Mouse (Mus musculus) inflammation-experienced regulatory T-cells, adult 6 months (primary cell): ENCODE data around the gene Sema4d. TPM values are rescaled to one million over a fixed set of nuclear protein-coding genes. Genes with fewer than 3 reads are reported as not detected.
"Not testable (repeated sequence)": the region's sequence is repeated elsewhere in the genome, so short reads cannot be mapped to it uniquely, and the experiment has no call there.

Experiments
- ATAC-seq: one replicate; pipeline ENCODE4 v1.8.0; 2017
- polyA plus RNA-seq, 3 experiments: library from polyadenylated mRNA; unstranded; fragments of 100-300 nt; shearing (Covaris generic); gene quantifications; one replicate each; pipeline ENCODE4 v1.2.1; 2017

The Sema4d gene
- 100 to 1,000 TPM; 111 to 154 (median 126) TPM for polyA plus RNA-seq

DNA sequence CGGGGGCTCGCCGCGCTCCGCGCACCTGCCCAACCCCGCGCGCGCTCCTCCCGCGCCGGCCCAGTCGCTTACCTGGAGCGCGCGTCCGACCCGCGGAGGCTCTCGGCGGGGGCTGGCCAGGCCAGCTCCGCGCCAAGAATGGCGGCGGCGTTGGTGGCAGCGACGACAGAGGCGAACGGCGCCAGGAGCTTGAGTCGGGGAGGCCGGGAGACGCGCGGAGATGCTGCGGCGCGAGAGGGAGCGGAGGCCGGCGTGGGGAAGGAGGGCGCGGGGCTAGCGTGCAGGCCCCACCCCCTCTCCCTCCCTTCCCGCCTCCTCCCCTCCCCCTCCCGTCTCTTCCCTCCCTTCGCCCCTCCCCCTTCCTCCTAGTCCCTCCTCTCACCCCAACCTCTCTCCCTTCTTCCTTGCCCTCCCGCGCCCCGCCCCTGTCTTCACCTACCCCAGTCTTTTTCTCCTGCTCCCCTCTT, at the start of gene Sema4d:
Gene Sema4d (minus strand): TSS at position 323 of the 467 bp plus-strand sequence.
- ATAC-seq, result peak; percentile 17

DNA sequence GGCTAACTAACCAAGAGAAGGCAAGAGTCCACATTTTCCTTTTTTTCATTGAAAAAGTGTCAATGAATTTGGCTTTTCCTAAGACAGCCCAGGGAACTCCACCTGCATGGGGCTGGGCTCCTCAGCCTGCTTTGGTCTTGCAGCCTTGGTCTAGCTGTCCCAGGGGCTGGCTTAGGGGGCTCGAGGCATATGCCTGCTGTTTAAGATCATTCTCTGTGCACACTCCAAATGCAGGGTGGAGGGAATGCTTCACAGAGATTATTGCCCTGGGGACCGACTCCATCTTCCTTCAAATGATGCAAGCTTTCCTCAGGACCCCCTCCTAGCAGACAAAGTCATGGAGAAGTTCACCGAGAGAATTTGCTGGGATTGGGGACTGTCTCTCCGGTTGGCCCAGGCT, 49.8 kb upstream of the Sema4d start:
- ATAC-seq, result no peak

DNA sequence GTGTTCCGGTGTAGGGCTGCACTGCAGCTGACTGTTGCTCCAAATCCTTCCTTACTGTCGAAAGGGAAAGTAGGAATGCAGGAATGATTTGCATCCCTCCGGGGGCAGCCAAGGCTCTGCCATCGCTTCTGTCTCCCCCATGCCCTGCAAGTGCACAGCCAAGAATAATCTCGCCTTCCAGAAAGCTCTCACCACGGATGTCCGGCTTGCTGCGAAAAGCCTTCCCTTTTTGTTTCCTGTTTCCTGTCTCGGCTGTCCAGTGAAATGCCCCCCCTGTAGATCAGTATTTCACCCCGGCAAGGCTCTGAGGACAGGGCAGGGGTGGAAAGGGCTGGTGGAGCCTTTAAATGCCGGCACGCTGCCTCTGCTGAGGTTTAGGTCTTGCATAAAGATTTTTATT, 49.2 kb upstream of the Sema4d start:
- ATAC-seq, result no peak

DNA sequence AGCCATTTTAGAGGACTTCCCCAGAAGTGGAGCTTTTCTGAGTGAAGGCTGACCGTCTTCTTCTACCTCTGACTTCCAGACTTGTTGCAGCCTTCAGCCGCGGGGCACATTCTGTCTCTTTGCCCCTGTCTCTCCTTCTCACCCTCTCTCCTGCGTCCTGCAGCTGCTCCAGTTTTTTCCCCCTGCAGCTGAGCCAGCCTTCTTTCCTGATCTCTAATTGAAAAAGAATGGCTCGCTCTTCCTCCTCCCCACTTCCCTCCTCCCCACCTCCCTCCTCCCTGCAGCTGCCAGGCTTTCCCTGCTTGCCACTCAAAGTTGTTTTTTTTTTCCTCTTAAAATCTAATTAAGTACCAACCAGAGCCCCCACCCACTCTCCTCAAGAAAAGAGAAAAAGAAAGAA, 48.6 kb upstream of the Sema4d start:
- no peak for ATAC-seq

DNA sequence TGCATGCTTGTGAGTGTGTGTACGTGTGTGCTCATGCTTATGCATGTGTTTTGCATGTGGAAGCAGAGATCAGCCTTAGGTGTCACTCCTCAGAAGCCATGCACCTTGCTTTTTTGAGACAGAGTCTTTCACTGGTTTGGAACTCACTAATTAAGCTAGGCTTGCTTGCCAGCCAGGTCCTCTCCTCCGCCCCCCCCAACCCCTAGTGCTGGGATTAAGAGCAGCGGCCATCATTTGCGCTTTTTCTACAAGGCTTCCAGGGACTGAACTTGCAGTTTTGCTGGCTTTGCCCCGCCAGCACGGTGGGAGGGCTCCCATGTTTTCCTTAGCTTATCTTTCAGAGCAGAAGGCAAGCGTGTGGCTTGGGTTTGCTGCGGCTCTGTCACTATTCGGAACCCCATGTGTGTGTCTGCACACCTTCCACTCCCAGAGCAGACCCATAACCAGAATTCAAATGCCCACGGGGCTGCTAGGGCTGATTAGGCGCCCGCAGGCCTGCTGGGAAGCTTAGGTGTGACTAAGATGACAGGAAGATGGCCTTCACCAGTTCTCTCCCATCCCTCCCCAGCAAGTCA, 48.1 kb upstream of the Sema4d start:
- ATAC-seq, result no peak

DNA sequence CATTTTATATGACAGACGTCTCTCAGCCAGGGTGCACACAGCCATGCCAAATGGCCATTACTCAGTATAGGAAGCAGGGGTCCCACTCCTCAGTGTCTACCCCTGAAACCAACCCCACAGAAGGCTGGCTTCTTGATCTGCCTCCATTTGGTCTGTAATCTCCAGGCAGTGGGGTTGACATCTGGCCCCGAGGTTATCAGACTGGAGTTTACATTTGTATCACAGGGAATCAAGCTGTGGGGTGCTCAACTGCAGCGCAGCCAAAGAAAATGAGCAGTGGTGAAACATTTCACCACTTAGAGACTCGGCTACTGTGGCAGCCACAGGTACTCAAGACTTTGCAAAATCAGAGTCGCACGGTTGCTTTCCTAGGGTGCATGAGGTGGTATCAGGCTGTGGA, 47.2 kb upstream of the Sema4d start:
- no peak for ATAC-seq

DNA sequence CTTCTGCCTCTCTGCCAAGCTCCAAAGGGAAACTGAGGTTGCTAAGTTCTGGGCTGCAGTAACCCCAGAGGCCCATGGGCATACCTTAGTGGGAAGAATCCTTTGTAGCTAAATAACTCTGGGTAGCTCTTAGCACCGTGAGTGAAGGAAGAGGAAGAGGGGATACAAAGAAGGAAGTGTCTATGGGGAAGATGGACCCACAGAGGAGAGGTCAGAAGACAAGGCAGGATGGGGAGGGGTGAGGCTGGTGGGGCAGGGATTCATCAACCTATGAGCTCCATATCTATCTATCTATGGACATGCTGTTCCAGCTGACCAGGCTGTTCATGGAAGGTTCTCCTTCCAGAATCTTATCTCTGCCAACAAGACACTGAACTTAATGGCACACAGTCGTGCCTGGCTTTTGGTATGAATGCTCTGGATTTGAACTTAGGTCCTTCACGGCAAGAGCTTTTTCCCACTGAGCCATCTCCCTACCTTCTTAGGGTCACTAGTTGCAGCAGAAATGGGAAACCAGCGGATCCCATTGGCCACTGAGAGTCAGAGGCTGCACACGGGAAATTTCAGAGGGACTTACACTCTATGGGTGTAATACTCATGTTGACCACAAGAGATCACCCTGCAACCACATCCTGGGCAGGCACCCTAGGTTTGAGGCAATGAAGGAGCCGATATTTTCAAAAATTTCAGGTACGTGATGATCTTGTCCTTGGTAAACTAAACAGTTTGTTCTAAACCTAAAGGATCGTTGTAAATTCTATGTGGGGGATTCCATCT, 45.9 kb upstream of the Sema4d start:
- ATAC-seq, result peak; percentile 90

DNA sequence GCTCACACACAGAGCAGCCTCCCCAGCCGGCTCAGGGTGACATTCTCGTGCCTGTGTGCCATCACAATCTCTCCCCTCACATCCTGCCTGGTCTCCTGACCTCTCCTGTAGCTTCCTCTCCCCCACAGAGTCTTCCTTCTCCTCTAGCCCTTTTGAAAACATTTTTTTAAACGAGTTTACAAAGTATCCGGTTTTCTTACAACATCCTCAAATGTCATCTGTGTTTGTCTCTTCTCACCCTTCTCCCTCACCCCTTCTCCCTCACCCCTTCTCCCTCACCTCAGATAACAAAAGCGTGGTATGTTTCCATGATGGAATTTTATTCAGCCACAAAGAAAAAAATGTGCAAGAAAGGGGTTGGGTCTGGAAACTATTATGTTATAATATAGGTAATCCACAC, 43.9 kb upstream of the Sema4d start:
- no peak for ATAC-seq

DNA sequence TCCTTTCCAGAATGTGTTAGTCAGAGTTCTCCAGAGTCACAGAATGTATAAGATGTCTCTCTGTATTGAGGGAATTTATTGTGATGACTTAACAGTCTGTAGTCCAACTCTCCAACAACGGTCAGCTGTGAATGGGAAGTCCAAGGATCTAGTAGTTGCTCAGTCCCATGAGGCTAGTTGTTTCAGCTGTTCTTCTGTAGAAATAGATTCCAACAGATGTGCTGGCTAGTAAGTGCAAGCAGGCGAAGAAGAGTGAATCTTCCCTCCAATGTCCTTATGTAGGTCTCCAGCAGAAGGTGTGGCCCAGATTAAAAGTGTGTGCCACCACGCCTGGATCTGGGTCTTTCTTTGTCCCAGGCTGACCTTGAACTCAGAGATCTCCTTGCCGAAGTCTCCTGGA, 41.7 kb upstream of the Sema4d start:
- not testable (repeated sequence) for ATAC-seq

DNA sequence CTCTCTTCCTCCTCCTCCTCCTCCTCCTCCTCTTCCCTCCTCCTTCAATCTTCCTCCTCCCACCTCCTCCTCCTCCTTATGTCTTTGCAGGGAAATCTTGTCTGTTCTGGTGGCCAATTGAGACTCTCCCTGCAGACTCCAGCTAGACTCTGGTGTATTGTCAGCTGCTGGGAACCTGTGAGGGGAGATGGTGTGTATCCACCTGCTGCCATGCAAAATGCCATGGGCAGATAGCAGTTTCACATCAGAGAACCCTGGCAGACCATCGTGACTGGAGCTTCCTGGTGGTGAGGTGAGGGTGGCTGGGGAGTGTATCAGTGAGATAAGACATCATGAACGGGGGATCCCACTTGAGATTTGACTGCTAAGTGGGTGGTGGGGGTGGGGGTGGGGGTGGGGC, 41.0 kb upstream of the Sema4d start:
- ATAC-seq, result no peak

DNA sequence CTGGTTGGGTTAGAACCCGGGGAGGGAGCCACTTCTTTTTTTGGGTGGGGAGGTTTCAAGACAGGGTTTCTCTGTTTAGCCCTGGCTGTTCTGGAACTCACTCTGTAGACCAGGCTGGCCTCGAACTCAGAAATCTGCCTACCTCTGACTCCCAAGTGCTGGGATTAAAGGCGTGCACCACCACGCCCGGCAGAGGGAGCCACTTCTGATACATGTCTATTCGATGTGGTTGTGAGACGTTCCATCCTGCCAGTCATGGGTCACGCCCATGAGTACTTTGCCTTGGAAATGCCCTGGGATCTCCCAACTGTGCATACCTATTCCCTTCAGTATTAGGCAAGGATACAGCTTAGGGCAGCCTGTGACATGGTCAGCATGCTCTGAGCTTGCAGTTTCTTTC, 40.5 kb upstream of the Sema4d start:
- ATAC-seq, result not testable (repeated sequence)

DNA sequence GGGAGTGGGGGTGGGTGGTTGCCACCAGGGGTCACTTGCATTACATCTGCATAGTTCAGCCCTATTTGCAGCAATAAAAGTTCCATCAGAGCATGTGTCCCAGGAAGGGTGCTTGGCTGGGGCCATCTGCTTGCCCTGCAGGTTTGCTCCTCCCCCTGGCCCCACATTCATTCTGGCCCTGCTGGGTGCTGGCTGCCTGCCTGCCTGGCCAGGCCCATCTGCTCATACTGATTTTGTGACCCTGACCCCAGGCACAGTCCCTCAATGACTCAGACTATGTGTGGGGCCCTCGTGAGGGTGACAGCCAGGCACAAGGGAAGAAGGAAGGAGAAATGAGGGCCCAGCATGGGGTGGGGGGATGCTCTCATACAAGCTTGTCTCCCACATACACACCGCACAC, 40.1 kb upstream of the Sema4d start:
- no peak for ATAC-seq

DNA sequence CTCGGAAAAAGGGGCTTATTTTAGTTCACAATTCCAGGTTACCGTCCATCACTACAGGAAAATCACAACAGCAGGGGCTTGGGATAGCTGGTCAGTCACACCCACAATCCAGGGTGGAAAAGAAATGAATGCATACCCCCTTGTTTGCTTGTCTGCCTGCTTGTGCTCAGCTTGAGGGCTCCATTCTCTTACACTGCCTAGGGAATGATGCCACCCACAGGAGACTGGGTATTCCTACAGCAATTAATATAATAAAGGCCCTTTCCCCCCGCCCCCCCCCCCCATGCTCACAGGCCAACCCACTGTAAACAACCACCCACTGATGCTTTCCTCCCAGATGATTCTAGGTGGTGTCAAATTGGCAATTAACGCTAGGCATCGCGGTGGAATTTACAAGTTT, 38.9 kb upstream of the Sema4d start:
- ATAC-seq, result no peak

DNA sequence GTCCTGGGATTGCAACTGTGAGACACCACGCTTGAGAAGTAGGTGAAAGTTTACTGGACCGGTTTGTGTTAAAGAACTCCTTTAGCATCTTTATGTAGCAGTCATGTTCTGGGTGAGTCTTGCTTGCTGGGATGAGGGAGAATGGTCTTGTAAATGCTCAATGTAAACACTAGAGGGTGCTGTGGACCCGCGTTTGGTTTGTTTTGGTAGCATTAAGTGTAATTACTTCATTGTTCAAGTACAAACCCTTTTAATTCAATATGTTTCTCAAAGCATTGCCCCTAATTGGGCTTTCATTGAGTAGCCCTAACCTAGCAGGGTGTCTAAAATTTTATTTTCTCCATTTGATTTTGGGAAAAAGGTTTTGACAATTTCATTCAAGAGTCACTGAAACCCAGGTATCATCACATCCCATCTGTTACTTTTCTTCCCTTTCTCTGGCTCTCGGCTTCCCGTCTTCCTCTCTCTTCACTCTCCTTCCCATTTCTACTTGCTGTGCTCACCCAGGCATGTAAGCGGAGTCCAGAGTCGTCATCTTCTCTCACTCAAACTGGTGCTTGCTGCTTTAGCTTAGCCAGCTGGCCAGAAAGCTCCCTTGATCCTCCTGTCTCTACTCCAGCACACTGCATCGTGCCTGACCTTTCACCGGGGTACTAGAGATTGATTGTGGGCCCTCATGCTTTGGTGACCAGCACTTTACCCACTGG, 37.4 kb upstream of the Sema4d start:
- peak; percentile 54 for ATAC-seq

DNA sequence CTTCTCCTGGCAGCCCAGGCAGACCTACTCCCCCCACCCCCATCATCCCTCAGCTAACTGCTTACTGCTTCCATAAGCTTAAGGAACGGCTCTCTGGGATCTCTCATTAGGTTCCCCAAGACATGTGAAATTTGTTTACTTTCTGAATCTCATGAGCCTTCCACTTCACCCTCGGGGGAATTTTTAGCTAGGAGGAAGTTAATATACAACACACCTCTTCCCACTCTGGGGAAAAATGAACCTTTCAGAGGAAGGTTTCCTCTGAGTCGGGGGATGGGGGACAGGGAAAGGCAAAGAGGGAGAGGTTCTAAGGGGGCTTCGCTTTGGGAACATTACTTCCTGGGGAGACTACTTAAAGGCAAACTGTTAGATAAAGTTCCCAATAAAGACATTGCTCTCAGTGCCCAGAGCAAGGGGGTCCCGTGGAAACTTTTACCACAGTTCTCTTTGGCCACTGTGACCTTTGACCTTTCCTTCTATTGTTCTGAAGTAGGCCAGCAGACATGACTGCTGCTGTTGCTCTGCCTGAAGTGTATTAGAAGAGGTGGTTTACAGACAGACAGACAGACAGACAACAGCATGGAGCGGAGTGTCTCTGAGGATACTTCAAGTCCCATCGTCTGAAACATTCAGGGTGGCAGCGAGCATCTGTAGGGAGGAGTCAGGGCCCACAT, 30.4 kb upstream of the Sema4d start:
- no peak for ATAC-seq

DNA sequence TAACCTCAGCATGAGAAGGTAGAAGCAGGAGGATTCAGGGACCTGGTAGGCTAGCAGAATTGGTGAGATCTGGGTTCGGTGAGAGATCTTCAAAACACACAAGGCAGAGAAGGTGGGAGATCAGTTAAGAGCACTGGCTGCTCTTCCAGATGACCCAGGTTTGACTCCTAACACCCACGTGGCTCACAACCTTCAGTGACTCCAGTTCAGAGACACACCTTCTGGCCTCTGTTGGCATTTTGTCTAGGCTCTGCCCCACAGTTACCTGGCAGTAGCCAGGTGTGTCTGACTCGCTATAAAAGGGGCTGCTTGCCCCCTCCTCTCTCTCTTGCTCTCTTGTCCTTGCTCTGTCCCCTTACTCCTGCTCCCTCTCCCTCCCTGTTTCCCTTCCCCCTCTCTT, 28.4 kb upstream of the Sema4d start:
- no peak for ATAC-seq

DNA sequence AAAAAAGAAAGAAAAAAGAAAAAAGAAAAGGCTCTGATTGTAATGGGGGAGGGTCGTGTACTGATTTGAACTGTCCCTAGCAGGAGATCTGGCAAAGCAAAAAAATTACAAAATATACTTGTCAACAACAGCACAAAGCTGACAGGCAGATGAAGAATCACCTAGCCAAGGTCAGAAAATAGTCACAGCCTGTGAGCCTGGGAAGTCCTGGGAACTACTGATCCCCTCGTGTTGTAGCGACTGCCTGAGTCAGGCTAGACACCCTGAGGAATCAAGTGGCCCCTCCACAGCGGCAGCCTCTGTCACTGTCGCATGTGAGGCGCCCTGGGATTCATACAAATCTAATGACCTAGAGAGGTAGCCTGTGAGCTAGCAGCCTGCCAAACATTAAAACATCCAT, 25.8 kb upstream of the Sema4d start:
- ATAC-seq, result no peak

DNA sequence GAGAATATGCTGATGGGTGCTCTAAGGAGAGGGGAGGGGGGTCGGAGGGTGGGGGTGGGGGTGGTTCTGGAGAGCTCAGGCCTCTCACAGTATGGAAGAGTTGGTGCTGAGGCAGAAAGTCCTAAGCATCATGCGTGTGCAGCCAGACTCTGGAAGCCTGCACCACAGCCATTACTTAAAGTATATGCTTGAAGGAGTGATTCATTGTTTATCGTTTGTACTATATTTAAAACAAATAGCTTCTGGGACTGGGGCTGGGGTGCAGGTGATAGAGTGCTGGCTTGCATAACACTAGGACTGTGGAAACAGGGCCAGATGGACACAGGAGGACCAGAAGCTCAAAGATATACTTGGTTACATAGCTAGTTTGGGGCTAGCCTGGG, 25.4 kb upstream of the Sema4d start:
- ATAC-seq, result no peak

DNA sequence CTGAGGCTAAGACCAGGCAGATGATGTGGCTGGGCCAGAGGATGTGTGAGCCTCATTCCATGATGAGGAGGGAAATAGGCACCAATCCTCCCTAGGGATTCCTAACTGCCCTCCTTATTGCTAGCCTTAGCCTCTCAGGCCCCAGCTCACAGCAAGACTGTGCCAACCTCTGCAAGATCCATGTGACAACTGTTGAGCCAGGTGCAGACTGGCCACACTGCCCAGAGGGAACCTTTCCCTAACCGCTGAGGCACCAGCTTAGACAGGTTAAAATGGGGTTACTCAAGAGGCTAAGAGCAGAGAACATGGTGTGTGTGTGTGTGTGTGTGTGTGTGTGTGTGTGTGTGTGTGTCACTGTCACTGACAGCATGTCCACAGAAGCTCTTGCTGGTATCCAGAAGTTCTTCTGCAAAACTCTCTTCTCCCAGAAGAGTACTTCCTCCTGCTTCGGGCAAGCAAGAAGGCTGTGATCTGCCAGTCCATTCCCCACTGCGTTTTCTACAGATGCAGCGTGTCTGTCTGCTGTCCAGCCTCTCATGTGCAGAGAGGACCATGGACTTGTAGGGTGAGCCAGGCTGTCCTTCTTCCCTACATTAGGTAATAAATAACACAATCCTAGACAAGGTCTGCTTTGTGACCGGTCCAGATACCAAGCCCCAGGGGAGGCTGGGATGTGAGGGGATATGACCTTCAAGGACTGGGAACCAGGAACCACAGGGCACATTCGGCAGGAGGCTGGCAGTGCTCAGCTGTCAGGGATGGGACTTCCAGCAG, 24.8 kb upstream of the Sema4d start:
- ATAC-seq, result no peak

DNA sequence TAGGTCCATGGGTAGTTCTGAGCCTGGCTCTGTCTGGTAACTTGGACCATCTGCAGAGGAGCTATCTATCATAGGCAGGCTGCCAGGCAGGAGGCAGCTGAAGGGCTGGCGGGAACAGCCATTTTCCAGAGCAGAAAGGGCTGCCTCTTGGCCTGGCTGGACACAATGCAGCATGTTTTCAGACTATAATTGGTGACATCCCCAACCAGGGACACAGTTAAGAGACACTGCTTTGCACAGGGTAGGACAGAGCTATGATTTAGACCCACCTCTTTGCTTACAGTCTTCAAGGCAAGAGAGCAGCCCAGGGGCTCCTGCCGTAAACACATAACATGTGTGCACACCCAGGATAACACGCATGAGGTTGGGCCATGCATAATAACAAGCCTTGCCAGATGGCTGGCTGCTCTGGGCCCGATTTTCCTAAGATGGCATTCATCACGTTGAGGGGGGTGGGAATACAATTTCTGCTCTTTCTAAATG, 23.1 kb upstream of the Sema4d start:
- ATAC-seq, result no peak

DNA sequence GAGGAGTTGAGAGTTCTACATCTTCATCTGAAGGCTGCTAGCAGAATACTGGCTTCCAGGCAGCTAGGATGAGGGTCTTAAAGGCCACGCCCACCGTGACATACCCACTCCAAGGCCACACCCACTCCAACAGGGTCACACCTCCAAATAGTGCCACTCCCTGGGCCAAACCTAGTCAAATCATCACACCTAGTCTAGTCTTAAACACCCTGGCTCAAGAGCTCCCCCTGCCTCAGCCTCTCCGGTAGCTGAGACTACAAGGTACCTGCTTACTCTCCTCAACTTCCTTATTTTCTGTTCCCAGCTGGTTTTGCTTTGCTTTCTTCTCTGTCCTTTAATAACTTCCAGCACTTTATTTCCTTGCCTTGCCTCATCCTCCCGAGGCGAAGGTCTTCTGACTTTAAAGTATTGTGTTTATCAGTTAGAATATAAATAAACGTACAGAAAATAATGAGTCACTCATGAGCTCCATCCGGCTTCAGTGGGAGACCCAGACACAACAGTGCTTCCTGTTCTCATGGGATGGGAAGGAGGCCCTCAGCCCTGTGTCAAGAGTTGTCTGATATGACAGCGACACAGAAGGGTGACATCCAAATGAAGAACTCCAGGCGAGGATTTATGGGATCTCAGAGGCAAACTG, 22.4 kb upstream of the Sema4d start:
- ATAC-seq, result peak; percentile 29

DNA sequence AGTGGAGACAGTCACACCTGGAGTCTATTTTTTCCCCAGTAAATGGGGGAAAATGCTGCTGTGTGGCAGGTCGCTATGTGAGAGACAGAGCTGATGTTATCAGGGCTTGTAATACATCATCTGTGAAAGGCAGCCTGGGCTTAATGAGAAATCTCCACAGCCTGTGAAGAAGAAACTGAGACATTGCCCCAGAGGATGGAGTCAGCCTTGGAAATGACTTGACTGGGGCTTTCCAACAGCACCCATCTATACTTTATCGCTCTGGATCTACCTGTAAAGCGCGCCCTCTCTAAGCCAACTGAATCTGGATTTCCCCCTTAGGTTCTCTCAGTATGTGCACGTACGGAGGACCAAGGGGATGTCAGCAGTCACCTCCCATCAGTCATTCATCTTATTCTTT, 21.1 kb upstream of the Sema4d start:
- ATAC-seq, result peak; percentile 31
